Mouse (Mus musculus) liver, embryonic 13.5 days (tissue): Measurements from ENCODE around the gene Sfpq. TPM values are rescaled to one million over a fixed set of nuclear protein-coding genes. Genes with fewer than 3 reads are reported as not detected.

Experiments
- ATAC-seq: fragments of 200-750 bp; cut with Nextera tagmentation; 2 replicates; pipeline ENCODE4 v1.8.0; 2017; ENCODE audit warnings: low read depth, mild to moderate bottlenecking, moderate number of reproducible peaks, moderate library complexity
- DNase-seq: peaks from one replicate; pipeline ENCODE4 v3.0.0; 2022
- H3K27ac ChIP-seq: fragments of 300-500 bp; sonication (generic); 2 replicates; pipeline ENCODE4 v1.5.1; 2015; ENCODE audit warnings: moderate library complexity, mild to moderate bottlenecking, inconsistent platforms
- H3K27me3 ChIP-seq: fragments of 300-500 bp; sonication (generic); 2 replicates; pipeline ENCODE4 v1.6.1; 2015; ENCODE audit warnings: mild to moderate bottlenecking, inconsistent platforms
- H3K36me3 ChIP-seq: fragments of 300-500 bp; sonication (generic); 2 replicates; pipeline ENCODE4 v1.6.1; 2015; ENCODE audit warnings: mild to moderate bottlenecking, inconsistent platforms
- H3K4me1 ChIP-seq: fragments of 300-500 bp; sonication (generic); replicated peaks from 2 replicates; pipeline ENCODE4 v1.6.1; 2015; ENCODE audit warnings: inconsistent platforms
- H3K4me2 ChIP-seq: fragments of 300-500 bp; sonication (generic); 2 replicates; pipeline ENCODE4 v1.6.1; 2015; ENCODE audit warnings: inconsistent platforms, mild to moderate bottlenecking, moderate library complexity
- H3K4me3 ChIP-seq: fragments of 300-500 bp; sonication (generic); replicated peaks from 2 replicates; pipeline ENCODE4 v1.5.1; 2015; ENCODE audit warnings: mild to moderate bottlenecking, inconsistent platforms
- H3K9ac ChIP-seq: fragments of 300-500 bp; sonication (generic); 2 replicates; pipeline ENCODE4 v1.6.1; 2015; ENCODE audit warnings: mild to moderate bottlenecking, inconsistent platforms
- H3K9me3 ChIP-seq: fragments of 300-500 bp; sonication (generic); replicated peaks from 2 replicates; pipeline ENCODE4 v1.6.1; 2016; ENCODE audit warnings: inconsistent platforms
- WGBS: fragments of 180-500 bp; shearing (Covaris S2); methylation state at CpG from one replicate; pipeline ENCODE4 v1.1.7; 2015; ENCODE audit not compliant: insufficient replicate concordance; 5-methylcytosine and 5-hydroxymethylcytosine counted together
- polyA plus RNA-seq: library from polyadenylated mRNA; unstranded; fragments of >200 nt; fragmentation: Nextera tagmentation; extraction: Ambion mirVana; gene quantifications from 2 replicates; pipeline ENCODE4 v1.2.1, GENCODE M21; 2015

The Sfpq gene
- polyA plus RNA-seq, 1 experiment from 2014 or later: 35.2 TPM

- H3K4me1 ChIP-seq: no peaks in the 10 kb centered on the region
- H3K27ac ChIP-seq: no peak overlapping the region
- H3K4me3 ChIP-seq: no peak overlapping the region
- no peak overlapping the region for H3K9ac ChIP-seq
- ATAC-seq (no peak), DNase-seq (no peak)
- H3K4me2 ChIP-seq: no peak overlapping the region
- H3K9me3 ChIP-seq: no peaks in the 10 kb centered on the region
- H3K36me3 ChIP-seq: peaks cover 88% of the 10 kb centered on the region
- 80% methylated on average over 3 of the region's 3 CpGs for WGBS
- H3K27me3 ChIP-seq: no peaks in the 10 kb centered on the region
Observed at GRCm38 (mm10) chr4:127037158-127037557, 16.0 kb downstream of the Sfpq start.

GRCm38 (mm10) chr4:127037908-127038827, 17.0 kb downstream of the Sfpq start:
- Histone ChIP-seq H3K36me3 (peaks cover 85% of the 10 kb centered on the region), H3K4me3 (no peak overlapping the region), H3K9me3 (no peaks in the 10 kb centered on the region), H3K27me3 (no peaks in the 10 kb centered on the region), H3K4me2 (no peak overlapping the region), H3K9ac (no peak overlapping the region), H3K27ac (no peak overlapping the region), H3K4me1 (no peaks in the 10 kb centered on the region)
- ATAC-seq (peak; percentile 53), DNase-seq (no peak)
- 74% methylated on average over 8 of the region's 8 CpGs for WGBS

- Histone ChIP-seq H3K9me3 (no peaks in the 10 kb centered on the region), H3K27ac (0 out of 2 replicates have a peak overlapping the region, but pooled peaks have one; percentile 2), H3K4me3 (no peak overlapping the region), H3K27me3 (no peaks in the 10 kb centered on the region), H3K36me3 (peaks cover 82% of the 10 kb centered on the region), H3K9ac (no peak overlapping the region), H3K4me1 (no peaks in the 10 kb centered on the region), H3K4me2 (no peak overlapping the region)
- 87% methylated on average over 3 of the region's 3 CpGs for WGBS
- DNase-seq (no peak), ATAC-seq (no peak; the same call in 1 of the 2 replicates)
Observed at GRCm38 (mm10) chr4:127038828-127039349, 17.8 kb downstream of the Sfpq start.

- Histone ChIP-seq H3K9ac (no peak overlapping the region), H3K36me3 (peaks cover 81% of the 10 kb centered on the region), H3K4me2 (no peak overlapping the region), H3K27ac (0 out of 2 replicates have a peak overlapping the region, but pooled peaks have one; percentile 2), H3K9me3 (no peaks in the 10 kb centered on the region), H3K4me3 (no peak overlapping the region), H3K4me1 (no peaks in the 10 kb centered on the region), H3K27me3 (no peaks in the 10 kb centered on the region)
- DNase-seq: no peak
- ATAC-seq: no peak
- WGBS: 72% methylated on average over 3 of the region's 3 CpGs
Observed at GRCm38 (mm10) chr4:127039871-127040483, 18.9 kb downstream of the Sfpq start.

- Histone ChIP-seq H3K4me2 (no peak overlapping the region), H3K36me3 (peaks cover 78% of the 10 kb centered on the region), H3K9ac (no peak overlapping the region), H3K27me3 (no peaks in the 10 kb centered on the region), H3K27ac (no peak overlapping the region), H3K4me1 (no peaks in the 10 kb centered on the region), H3K4me3 (no peak overlapping the region), H3K9me3 (no peaks in the 10 kb centered on the region)
- ATAC-seq (no peak), DNase-seq (no peak)
- 73% methylated on average over 4 of the region's 4 CpGs for WGBS
Observed at GRCm38 (mm10) chr4:127043540-127043939, 22.4 kb downstream of the Sfpq start.

- Histone ChIP-seq H3K4me2 (no peak overlapping the region), H3K27me3 (no peaks in the 10 kb centered on the region), H3K4me3 (no peak overlapping the region), H3K4me1 (no peaks in the 10 kb centered on the region), H3K9me3 (no peaks in the 10 kb centered on the region), H3K27ac (no peak overlapping the region), H3K36me3 (peaks cover 72% of the 10 kb centered on the region), H3K9ac (no peak overlapping the region)
- DNase-seq: no peak
- no peak for ATAC-seq
- WGBS: 75% methylated on average over 8 of the region's 8 CpGs
Observed at GRCm38 (mm10) chr4:127051121-127051520, 30.0 kb downstream of the Sfpq start.

- H3K4me3 ChIP-seq: no peak overlapping the region
- H3K4me2 ChIP-seq: no peak overlapping the region
- no peak overlapping the region for H3K9ac ChIP-seq
- H3K9me3 ChIP-seq: no peaks in the 10 kb centered on the region
- peaks cover 71% of the 10 kb centered on the region for H3K36me3 ChIP-seq
- H3K27me3 ChIP-seq: no peaks in the 10 kb centered on the region
- no peak overlapping the region for H3K27ac ChIP-seq
- 85% methylated on average over 5 of the region's 5 CpGs for WGBS
- DNase-seq (no peak), ATAC-seq (no peak)
- no peaks in the 10 kb centered on the region for H3K4me1 ChIP-seq
Observed at GRCm38 (mm10) chr4:127053071-127053470, 31.9 kb downstream of the Sfpq start.

GRCm38 (mm10) chr4:127054522-127055198, 33.5 kb downstream of the Sfpq start:
- Histone ChIP-seq H3K27me3 (no peaks in the 10 kb centered on the region), H3K36me3 (peaks cover 68% of the 10 kb centered on the region), H3K9me3 (no peaks in the 10 kb centered on the region), H3K4me3 (no peak overlapping the region), H3K9ac (no peak overlapping the region), H3K4me1 (peaks cover 6% of the 10 kb centered on the region), H3K27ac (no peak overlapping the region), H3K4me2 (no peak overlapping the region)
- DNase-seq (no peak), ATAC-seq (peak; percentile 26; the same call in 1 of the 2 replicates)
- 53% methylated on average over 7 of the region's 7 CpGs for WGBS

- peak within 1 kb of the TSS; percentile 75 for H3K4me2 ChIP-seq
- peak within 1 kb of the TSS; percentile 85 for H3K4me3 ChIP-seq
- ATAC-seq (peak; percentile 97), DNase-seq (peak; percentile 90)
- peaks cover 27% of the 10 kb centered on the region for H3K36me3 ChIP-seq
- H3K9ac ChIP-seq: peak within 1 kb of the TSS; percentile 90
- peaks cover 15% of the 10 kb centered on the region for H3K4me1 ChIP-seq
- peak within 1 kb of the TSS; percentile 85 for H3K27ac ChIP-seq
- no peaks in the 10 kb centered on the region for H3K9me3 ChIP-seq
- no peaks in the 10 kb centered on the region for H3K27me3 ChIP-seq
- under 1% methylated on average over 38 of the region's 38 CpGs for WGBS
Observed at GRCm38 (mm10) chr4:127060585-127061290, 39.6 kb downstream of the Sfpq start, which contains the start of gene Zmym1. Gene Zmym1, minus strand, starts transcription at chr4:127061152.

GRCm38 (mm10) chr4:127064051-127064450, 42.9 kb downstream of the Sfpq start:
- Histone ChIP-seq H3K4me1 (peaks cover 15% of the 10 kb centered on the region), H3K27me3 (no peaks in the 10 kb centered on the region), H3K9me3 (no peaks in the 10 kb centered on the region), H3K27ac (no peak overlapping the region), H3K4me3 (no peak overlapping the region), H3K36me3 (peaks cover 4% of the 10 kb centered on the region; the same call in 1 of the 2 replicates), H3K9ac (no peak overlapping the region), H3K4me2 (no peak overlapping the region)
- DNase-seq: no peak
- no peak for ATAC-seq
- 65% methylated on average over 1 of the region's 1 CpGs for WGBS
